Mouse (Mus musculus): ENCODE measurements at regions not wholly inside any gene's neighbourhood (a gene's known extent, or its start where the extent isn't known, plus 50 kb on each side); places are given as distances from the start of the nearest gene placed in this dataset.

DNA sequence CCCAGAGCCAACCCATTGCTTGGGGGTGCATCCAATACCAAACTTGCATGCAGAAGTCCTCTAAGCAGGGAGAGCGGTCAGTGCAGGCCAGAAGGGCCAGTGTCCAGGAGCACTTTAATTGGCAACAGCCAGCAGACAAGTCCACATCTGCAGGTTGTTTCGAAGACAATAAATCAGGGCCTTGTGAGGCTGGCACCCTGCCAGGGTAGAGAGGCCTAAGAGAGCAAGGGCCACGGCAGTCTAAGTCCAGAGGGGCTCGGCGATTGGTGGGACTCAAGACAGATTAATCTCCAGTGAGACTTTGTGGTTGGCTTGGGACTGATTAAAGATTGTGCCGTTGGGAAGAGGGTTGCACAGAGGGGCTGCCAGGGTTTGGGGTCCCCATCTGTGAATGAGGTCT is 68.4 kb upstream of the Actrt2 start:
- no peaks in the 10 kb centered on the region for H3K27me3 ChIP-seq (ENCODE audit: control insufficient read depth in 1 of 2, insufficient read depth in 2 of 2, low read length in 2 of 2)
- H3K27ac ChIP-seq (ENCODE audit: control insufficient read depth, low read depth, low read length) = no peak overlapping the region
- no peak overlapping the region for H3K9ac ChIP-seq (ENCODE audit: control insufficient read depth, low read depth, low read length, poor library complexity, severe bottlenecking)
- H3K4me1 ChIP-seq (ENCODE audit: control insufficient read depth in 1 of 2, insufficient read depth in 2 of 2, low read length in 2 of 2) = no peaks in the 10 kb centered on the region
- H3K9me3 ChIP-seq (replicated peaks; ENCODE audit: insufficient read depth, low read length) = no peaks in the 10 kb centered on the region
- DNase-seq (ENCODE audit: low read depth, low spot score) = no peak
- H3K4me3 ChIP-seq (ENCODE audit: control insufficient read depth in 1 of 2, insufficient read depth in 1 of 2, low read depth in 2 of 2, low read length in 2 of 2) = no peak overlapping the region
- no peaks in the 10 kb centered on the region for H3K36me3 ChIP-seq (ENCODE audit: control insufficient read depth in 1 of 2, insufficient read depth in 2 of 2, low read length in 2 of 2)
- no peaks in the 10 kb centered on the region for H3K79me2 ChIP-seq (ENCODE audit: control insufficient read depth, insufficient read depth, low read length, poor library complexity)
- TF ChIP-seq ELF1 (IDR thresholded peaks at IDR 0.05; ENCODE audit: low read depth, low read length) = no peak
- TF ChIP-seq USF2 (IDR thresholded peaks at IDR 0.05; ENCODE audit: borderline replicate concordance in 1 of 2, insufficient read depth in 1 of 2, low read depth in 1 of 2, low read length in 2 of 2) = no peak

- TF ChIP-seq ETS1 (IDR thresholded peaks at IDR 0.05; ENCODE audit: low read depth, low read length) (no peak), USF2 (IDR thresholded peaks at IDR 0.05; ENCODE audit: borderline replicate concordance in 1 of 2, insufficient read depth in 1 of 2, low read depth in 1 of 2, low read length in 2 of 2) (no peak), CTCF (IDR thresholded peaks at IDR 0.05 in 2 of 3, conservative IDR thresholded peaks at IDR 0.05 in 1 of 3; ENCODE audit: control insufficient read depth in 1 of 3, insufficient read depth in 1 of 3, low read depth in 2 of 3, low read length in 3 of 3, poor library complexity in 1 of 3, severe bottlenecking in 1 of 3) (no peak), UBTF (IDR thresholded peaks at IDR 0.05; ENCODE audit: borderline replicate concordance, insufficient read depth, low read depth, low read length) (no peak), ZKSCAN1 (IDR thresholded peaks at IDR 0.05; ENCODE audit: low read depth, low read length) (no peak), TCF12 (IDR thresholded peaks at IDR 0.05; ENCODE audit: low read depth, low read length) (no peak), ZC3H11A (IDR thresholded peaks at IDR 0.05; ENCODE audit: low read depth, low read length) (no peak), EP300 (IDR thresholded peaks at IDR 0.05; ENCODE audit: low read depth in 1 of 2, low read length in 2 of 2) (no peak)
These were observed 73.6 kb upstream of the Actrt2 start for GRCm38 (mm10) chr4:154741123-154741890.

DNA sequence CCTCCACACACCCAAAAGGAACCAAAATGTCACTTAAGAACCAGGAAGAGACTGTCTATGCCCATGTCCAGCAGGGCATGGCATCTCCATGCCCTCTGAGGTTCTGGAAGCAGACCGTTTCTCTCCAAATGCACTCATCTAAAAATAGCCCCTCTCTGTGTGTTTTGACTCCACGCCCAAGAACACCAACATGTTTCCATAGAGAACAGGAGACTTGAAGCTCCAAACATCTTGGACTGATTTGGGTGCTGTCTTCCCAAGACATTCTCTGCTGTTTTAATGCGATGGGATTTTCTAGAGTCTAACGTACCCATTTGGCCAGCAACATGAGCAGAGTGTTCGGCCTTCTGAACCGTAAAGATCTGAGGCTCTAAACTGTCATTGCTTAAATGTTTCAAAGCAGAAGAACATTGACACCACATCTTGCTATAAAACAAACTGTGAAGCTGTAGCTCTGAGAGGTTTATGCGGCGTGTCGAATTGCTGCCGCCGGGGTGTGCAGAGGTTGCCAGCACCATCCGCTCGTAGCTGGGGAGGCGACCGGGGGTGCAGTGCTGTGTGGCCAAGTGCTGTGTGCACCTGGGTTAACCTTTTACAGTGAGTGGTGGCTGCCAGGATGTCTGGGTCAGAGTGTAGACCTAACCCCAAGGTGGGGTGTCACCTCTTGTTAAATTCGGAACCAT is 78.8 kb upstream of the Actrt2 start:
- no peaks in the 10 kb centered on the region for H3K79me2 ChIP-seq (ENCODE audit: control insufficient read depth, insufficient read depth, low read length, poor library complexity)
- no peaks in the 10 kb centered on the region for H3K9me3 ChIP-seq (replicated peaks; ENCODE audit: insufficient read depth, low read length)
- no peak overlapping the region for H3K9ac ChIP-seq (ENCODE audit: control insufficient read depth, low read depth, low read length, poor library complexity, severe bottlenecking)
- DNase-seq (ENCODE audit: low read depth, low spot score) = no peak
- H3K36me3 ChIP-seq (ENCODE audit: control insufficient read depth in 1 of 2, insufficient read depth in 2 of 2, low read length in 2 of 2) = no peaks in the 10 kb centered on the region
- no peaks in the 10 kb centered on the region for H3K27me3 ChIP-seq (ENCODE audit: control insufficient read depth in 1 of 2, insufficient read depth in 2 of 2, low read length in 2 of 2)
- TF ChIP-seq MYB (IDR thresholded peaks at IDR 0.05; ENCODE audit: low read depth, low read length) (no peak), ETS1 (IDR thresholded peaks at IDR 0.05; ENCODE audit: low read depth, low read length) (no peak), ZMIZ1 (IDR thresholded peaks at IDR 0.05; ENCODE audit: low read depth, low read length) (no peak), MEF2A (IDR thresholded peaks at IDR 0.05; ENCODE audit: extremely low read depth, insufficient replicate concordance, low read depth, low read length, poor library complexity, severe bottlenecking) (no peak), SMC3 (IDR thresholded peaks at IDR 0.05; ENCODE audit: low read depth, low read length) (no peak), GABPA (IDR thresholded peaks at IDR 0.05; ENCODE audit: low read depth, low read length) (no peak), ZC3H11A (IDR thresholded peaks at IDR 0.05; ENCODE audit: low read depth, low read length) (no peak), HCFC1 (IDR thresholded peaks at IDR 0.05; ENCODE audit: low read depth, low read length) (no peak)
- H3K4me1 ChIP-seq (ENCODE audit: control insufficient read depth in 1 of 2, insufficient read depth in 2 of 2, low read length in 2 of 2) = no peaks in the 10 kb centered on the region
- H3K27ac ChIP-seq (ENCODE audit: control insufficient read depth, low read depth, low read length) = no peak overlapping the region
- no peak overlapping the region for H3K4me3 ChIP-seq (ENCODE audit: control insufficient read depth in 1 of 2, insufficient read depth in 1 of 2, low read depth in 2 of 2, low read length in 2 of 2)

More at GRCm38 (mm10) chr4:154741123-154741890, 73.6 kb upstream of the Actrt2 start:
- Histone ChIP-seq H3K79me2 (ENCODE audit: control insufficient read depth, insufficient read depth, low read length, poor library complexity) (no peaks in the 10 kb centered on the region), H3K9me3 (replicated peaks; ENCODE audit: insufficient read depth, low read length) (no peaks in the 10 kb centered on the region), H3K4me1 (ENCODE audit: control insufficient read depth in 1 of 2, insufficient read depth in 2 of 2, low read length in 2 of 2) (no peaks in the 10 kb centered on the region), H3K27me3 (ENCODE audit: control insufficient read depth in 1 of 2, insufficient read depth in 2 of 2, low read length in 2 of 2) (no peaks in the 10 kb centered on the region), H3K4me3 (ENCODE audit: control insufficient read depth in 1 of 2, insufficient read depth in 1 of 2, low read depth in 2 of 2, low read length in 2 of 2) (no peak overlapping the region), H3K27ac (ENCODE audit: control insufficient read depth, low read depth, low read length) (no peak overlapping the region), H3K36me3 (ENCODE audit: control insufficient read depth in 1 of 2, insufficient read depth in 2 of 2, low read length in 2 of 2) (no peaks in the 10 kb centered on the region), H3K9ac (ENCODE audit: control insufficient read depth, low read depth, low read length, poor library complexity, severe bottlenecking) (no peak overlapping the region)
- DNase-seq (ENCODE audit: low read depth, low spot score) = no peak

Data from MEL (cell line).